Mouse (Mus musculus): ENCODE data around the gene Shmt2.

DNA sequence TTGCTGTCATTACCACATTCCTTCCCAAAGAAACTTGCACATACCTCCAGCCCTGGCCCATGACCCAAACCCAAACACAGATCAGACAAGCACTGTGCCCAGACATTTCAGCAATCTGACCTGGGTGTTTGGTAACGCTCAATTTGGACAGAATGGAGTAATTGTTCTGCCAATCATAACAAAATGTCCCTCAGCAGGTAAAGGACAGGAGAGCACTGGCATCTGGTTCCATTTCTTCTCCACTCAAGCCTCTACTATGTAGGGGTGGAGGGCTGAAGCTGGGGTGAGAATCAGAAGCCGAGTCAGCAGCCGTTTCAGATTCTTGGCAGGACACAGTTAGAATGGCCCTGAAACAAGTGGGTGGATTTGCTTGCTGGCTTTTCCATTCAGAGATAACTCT is 30.1 kb downstream of the Shmt2 start:
- TF ChIP-seq CTCF (IDR thresholded peaks at IDR 0.05; ENCODE audit: insufficient read depth, low read depth, low read length) (no peak), POLR2A (IDR thresholded peaks at IDR 0.05; ENCODE audit: insufficient read depth, low read depth, low read length) (no peak)
